Mouse (Mus musculus): ENCODE measurements around the gene Mtap.
A peak's percentile ranks its signal among the peaks of the same experiment; 100 is the strongest.

The Mtap gene

GRCm38 (mm10) chr4:89136906-89137541 lies at the start of gene Mtap:
TSS of gene Mtap (plus strand) at chr4:89137122.
- peak; percentile 55 for DNase-seq (ENCODE audit: low read depth)

- no peak for DNase-seq (ENCODE audit: low read depth)
Observed at GRCm38 (mm10) chr4:89089110-89089509, 47.8 kb upstream of the Mtap start.

GRCm38 (mm10) chr4:89090217-89090616 lies 46.7 kb upstream of the Mtap start:
- no peak for DNase-seq (ENCODE audit: low read depth)

- DNase-seq (ENCODE audit: low read depth), result no peak
Observed at GRCm38 (mm10) chr4:89092153-89092552, 44.8 kb upstream of the Mtap start.

GRCm38 (mm10) chr4:89094773-89095172 lies 42.1 kb upstream of the Mtap start:
- no peak for DNase-seq (ENCODE audit: low read depth)

GRCm38 (mm10) chr4:89098261-89098660 lies 38.7 kb upstream of the Mtap start:
- DNase-seq (ENCODE audit: low read depth), result no peak

GRCm38 (mm10) chr4:89101276-89101675 lies 35.6 kb upstream of the Mtap start:
- no peak for DNase-seq (ENCODE audit: low read depth)

- DNase-seq (ENCODE audit: low read depth), result no peak
Observed at GRCm38 (mm10) chr4:89102283-89102682, 34.6 kb upstream of the Mtap start.

- DNase-seq (ENCODE audit: low read depth), result no peak
Observed at GRCm38 (mm10) chr4:89105486-89105885, 31.4 kb upstream of the Mtap start.

- DNase-seq (ENCODE audit: low read depth), result no peak
Observed at GRCm38 (mm10) chr4:89106505-89106904, 30.4 kb upstream of the Mtap start.

GRCm38 (mm10) chr4:89112168-89112710 lies 24.7 kb upstream of the Mtap start:
- no peak for DNase-seq (ENCODE audit: low read depth)

- no peak for DNase-seq (ENCODE audit: low read depth)
Observed at GRCm38 (mm10) chr4:89112782-89113181, 24.1 kb upstream of the Mtap start.

- DNase-seq (ENCODE audit: low read depth), result no peak
Observed at GRCm38 (mm10) chr4:89116006-89116405, 20.9 kb upstream of the Mtap start.

GRCm38 (mm10) chr4:89119900-89120299 lies 17.0 kb upstream of the Mtap start:
- no peak for DNase-seq (ENCODE audit: low read depth)

- DNase-seq (ENCODE audit: low read depth), result no peak
Observed at GRCm38 (mm10) chr4:89120353-89120752, 16.6 kb upstream of the Mtap start.

GRCm38 (mm10) chr4:89123446-89124243 lies 13.3 kb upstream of the Mtap start:
- DNase-seq (ENCODE audit: low read depth), result no peak

GRCm38 (mm10) chr4:89127674-89128073 lies 9.2 kb upstream of the Mtap start:
- no peak for DNase-seq (ENCODE audit: low read depth)

GRCm38 (mm10) chr4:89128080-89128936 lies 8.6 kb upstream of the Mtap start:
- no peak for DNase-seq (ENCODE audit: low read depth)

- DNase-seq (ENCODE audit: low read depth), result no peak
Observed at GRCm38 (mm10) chr4:89128937-89129277, 8.0 kb upstream of the Mtap start.

GRCm38 (mm10) chr4:89129311-89129913 lies 7.5 kb upstream of the Mtap start:
- peak; percentile 75 for DNase-seq (ENCODE audit: low read depth)

GRCm38 (mm10) chr4:89131795-89132194 lies 5.1 kb upstream of the Mtap start:
- DNase-seq (ENCODE audit: low read depth), result no peak

GRCm38 (mm10) chr4:89136356-89136755 lies 566 bp upstream of the Mtap start:
- no peak for DNase-seq (ENCODE audit: low read depth)

Data from c-Kit-positive CD71-positive TER-119-negative erythroid progenitor cells, embryonic 14.5 days (primary cell).